Mouse (Mus musculus) heart, postnatal 10 days (tissue): Measurements from ENCODE around the gene Tmf1. TPM values are rescaled to one million over a fixed set of nuclear protein-coding genes. Genes with fewer than 3 reads are reported as not detected.

Source experiments
- DNase-seq, 2 experiments: peaks; one replicate each; pipeline ENCODE4 v3.0.0; 2021
- intact Hi-C: fragments of 180-260 bp; cut with DNase I; formaldehyde crosslinking; loops from one replicate; pipeline ENCODE4 v1.15.1; 2025
- total RNA-seq, 2 experiments: library from RNA; stranded (reverse); gene quantifications; 2 replicates each; pipeline ENCODE4 v1.2.3; 2021

Tmf1 gene
- 10 to 100 TPM; 34.3 to 36.3 TPM for total RNA-seq

DNA sequence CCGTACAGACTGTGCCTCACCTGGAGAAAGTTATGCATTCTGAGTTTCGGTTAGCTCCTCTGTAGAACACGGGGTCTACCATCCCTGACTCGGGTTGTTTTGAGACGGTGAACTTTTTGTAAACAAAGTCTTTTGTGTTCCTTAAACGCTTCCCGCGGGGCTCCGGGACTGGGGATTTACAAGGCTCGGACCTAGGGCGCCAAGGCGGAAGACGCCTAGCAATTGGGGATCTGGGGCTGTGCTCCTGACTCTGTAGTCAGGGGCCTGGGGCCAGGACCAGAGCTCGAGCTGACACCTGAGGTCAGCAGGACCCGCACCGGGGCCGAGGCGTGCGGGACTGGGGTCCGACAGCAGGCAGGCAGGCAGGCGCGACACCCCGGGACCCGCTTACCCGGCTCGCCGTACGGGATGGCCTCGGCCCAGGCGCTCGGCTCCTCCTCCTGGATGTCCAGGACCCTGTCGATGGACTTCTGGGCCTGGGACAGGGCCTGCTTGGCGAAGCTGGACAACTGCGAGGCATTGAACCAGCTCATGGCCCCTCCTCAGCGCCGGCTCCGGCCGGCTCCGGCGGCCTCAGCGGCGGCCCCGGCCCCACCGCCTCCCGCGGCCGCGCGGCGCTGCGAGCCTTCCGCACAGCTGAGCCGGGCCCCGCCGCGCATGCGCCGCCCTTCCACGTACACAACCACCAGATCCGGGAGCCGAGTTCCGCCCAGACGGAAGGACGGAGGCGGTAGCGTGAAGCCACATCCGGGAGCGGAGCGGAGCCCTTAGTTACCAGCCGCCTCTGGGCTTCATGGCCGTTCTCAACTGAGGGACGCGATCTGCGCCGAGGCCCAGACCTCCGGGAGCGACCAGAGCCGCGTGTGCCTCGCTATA is at the start of gene Tmf1:
Gene Tmf1 (minus strand): TSS at position 632 of the 876 bp plus-strand sequence.
- DNase-seq = peak; percentile 95 to 96
- intact Hi-C loops = loop anchor here (1.0 to 10.0 kb wide), 3 partner anchors 25 to 236 kb away; no protein-coding TSS in a partner anchor

GRCm38 (mm10) chr6:97227067-97227847 is 48.3 kb upstream of the Tmf1 start:
- no peak for DNase-seq
- intact Hi-C loops = no loop called here

- intact Hi-C loops = no loop called here
- DNase-seq = no peak
Observed at GRCm38 (mm10) chr6:97226083-97226491, 47.2 kb upstream of the Tmf1 start.

GRCm38 (mm10) chr6:97224505-97224904 is 45.6 kb upstream of the Tmf1 start:
- intact Hi-C loops = no loop called here
- no peak for DNase-seq

DNA sequence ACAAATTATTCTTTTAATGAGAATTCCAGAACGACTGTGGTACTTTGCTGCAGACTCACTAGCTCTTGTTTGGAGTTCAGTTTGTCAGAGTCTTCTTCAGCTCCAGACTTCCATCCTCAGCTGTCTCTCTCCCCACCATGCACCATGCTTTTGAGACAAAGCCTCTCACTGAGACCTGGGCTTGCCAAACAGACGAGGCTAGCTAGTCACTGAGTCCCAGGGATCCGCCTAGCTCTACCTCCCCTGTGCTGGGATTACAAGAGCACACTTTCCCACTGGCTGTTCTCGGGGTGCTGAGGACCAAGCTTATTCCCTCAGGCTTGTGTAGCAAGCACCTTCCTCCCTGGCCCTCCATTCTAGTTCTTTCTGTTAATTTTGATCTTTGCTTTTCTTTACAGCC is 44.6 kb upstream of the Tmf1 start:
- DNase-seq = no peak
- intact Hi-C loops = no loop called here

- DNase-seq = peak in 1 of 2 experiments; percentile 31
- intact Hi-C loops = no loop called here
Observed at GRCm38 (mm10) chr6:97222931-97223467, 44.1 kb upstream of the Tmf1 start.

GRCm38 (mm10) chr6:97222321-97222720 is 43.4 kb upstream of the Tmf1 start:
- intact Hi-C loops = no loop called here
- DNase-seq = no peak

DNA sequence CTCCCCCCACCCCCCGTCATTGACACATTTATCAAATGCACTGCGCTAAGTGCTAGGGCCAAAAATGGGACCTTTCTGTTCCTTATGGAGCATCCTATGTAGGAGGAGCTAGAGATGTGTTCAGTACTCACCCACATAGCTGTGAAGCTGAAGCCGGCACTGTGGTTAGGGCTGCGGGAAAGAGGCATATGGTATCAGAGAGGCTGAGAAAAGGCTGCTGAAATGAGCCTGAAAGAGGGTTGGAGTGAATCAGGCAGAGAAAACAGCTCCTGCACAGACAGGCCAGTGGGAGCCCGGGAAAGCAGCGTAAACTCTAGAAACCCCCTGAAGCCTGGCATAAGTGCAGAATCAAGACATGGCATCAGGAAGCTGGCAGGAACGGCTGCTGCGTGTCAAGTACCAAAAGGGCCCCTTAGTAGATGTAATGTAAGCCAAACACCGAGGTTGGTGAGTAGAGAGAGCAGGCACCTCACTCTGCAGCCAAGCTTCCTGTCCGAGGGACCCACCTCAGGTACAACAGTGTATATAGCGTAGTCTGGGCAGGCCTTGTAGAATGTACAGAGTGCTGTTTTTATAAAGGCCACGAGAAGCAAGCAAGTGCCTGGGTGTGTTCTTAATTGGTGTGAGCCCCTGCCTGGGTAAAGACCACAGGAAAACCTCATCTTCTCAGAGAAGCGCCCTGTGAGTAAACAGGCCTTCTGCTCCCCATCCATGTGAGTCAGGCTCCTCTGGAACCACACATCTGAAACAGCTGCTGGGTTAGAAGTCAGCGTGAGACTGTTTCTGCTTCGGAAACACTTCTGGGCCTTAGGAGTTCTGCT is 42.5 kb upstream of the Tmf1 start:
- intact Hi-C loops = no loop called here
- DNase-seq = no peak

- intact Hi-C loops = no loop called here
Observed at GRCm38 (mm10) chr6:97220672-97221071, 41.8 kb upstream of the Tmf1 start.

GRCm38 (mm10) chr6:97216154-97216821 is 37.4 kb upstream of the Tmf1 start:
- no peak for DNase-seq
- intact Hi-C loops = no loop called here

More at GRCm38 (mm10) chr6:97220672-97221071, 41.8 kb upstream of the Tmf1 start:
- no peak for DNase-seq

DNA sequence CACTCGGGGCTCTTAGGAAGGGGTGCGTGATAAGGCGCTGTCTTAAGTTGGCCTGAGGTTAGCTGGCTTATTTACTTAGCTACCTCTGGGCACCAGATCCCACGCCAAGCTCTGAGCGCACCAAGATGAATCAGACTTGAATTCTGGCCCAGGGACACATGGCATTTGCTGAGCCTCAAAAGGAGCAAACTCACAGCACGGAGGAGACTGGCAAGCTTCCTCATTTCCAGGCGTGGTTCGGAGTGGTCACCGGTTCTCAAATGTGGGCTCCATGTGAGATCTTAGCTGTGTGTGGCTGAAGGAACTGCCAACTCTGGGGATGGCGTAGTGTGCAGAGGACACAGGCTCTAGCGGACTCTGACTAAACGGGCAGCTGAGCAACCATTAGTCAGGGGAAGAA is 33.1 kb upstream of the Tmf1 start:
- intact Hi-C loops = no loop called here
- DNase-seq = peak; percentile 65 to 67

GRCm38 (mm10) chr6:97210962-97211601 is 32.2 kb upstream of the Tmf1 start:
- intact Hi-C loops = no loop called here
- no peak for DNase-seq

- DNase-seq = peak; percentile 92 to 94
- intact Hi-C loops = no loop called here
Observed at GRCm38 (mm10) chr6:97210191-97210961, 31.5 kb upstream of the Tmf1 start, which contains the start of gene Arl6ip5. TSS of gene Arl6ip5 (plus strand) at chr6:97210689.

DNA sequence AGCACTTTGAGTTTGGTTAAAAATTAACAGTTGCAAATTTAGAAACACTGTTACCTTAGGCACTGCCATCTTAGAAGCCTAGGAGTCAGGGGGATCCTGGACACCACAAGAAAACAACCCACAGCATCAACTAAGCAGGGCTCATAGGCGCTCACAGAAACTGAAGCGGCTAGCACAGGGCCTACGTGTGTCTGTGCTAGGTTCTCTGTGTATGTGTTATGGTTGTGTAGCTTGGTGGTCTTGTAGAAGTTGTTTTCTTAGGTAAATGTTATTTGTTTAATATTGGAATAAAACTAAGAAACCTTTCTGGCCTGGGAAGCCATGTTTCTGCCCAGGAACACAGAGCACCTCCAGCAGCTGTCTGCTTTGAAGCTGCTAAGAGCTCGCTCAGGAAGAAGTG is 30.8 kb upstream of the Tmf1 start:
- no peak for DNase-seq
- intact Hi-C loops = no loop called here

DNA sequence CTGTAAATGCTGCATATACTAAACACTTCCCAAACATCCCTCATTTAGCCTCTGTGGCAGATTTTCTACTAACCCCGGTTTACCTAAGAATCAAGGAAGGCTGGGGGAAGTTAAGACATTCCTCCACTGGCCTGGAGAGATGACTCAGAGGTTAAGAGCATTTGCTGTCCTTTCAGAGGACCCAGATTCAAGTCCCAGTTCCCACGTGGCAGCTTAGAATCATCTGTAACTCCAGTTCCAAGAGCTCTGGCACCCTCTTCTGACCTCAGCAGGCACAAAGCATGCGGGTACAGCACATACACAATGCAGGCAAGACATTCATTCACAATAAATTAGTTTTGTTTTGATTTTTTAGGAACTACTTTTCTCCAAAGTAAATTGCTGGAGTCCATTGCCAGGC is 30.3 kb upstream of the Tmf1 start:
- intact Hi-C loops = no loop called here
- DNase-seq = no peak

DNA sequence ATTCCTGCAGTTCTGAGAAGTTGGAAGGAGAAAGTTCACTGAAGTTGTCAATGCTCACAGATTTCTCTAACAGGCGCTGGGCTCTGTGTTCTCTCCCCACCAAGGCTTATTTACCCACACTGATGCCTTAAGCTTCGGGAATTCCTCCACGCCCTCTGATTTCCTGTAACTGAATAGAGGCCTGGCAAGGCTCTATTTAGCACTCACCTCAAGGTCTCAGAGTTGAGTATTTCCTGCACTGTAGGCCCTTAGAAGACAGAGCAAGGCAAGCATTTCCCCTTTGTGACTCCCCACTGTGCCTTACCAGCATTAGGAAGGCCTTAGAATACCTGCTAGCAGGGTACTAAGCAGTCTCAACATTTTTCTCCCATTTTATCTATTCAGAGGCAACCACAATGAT is 29.5 kb upstream of the Tmf1 start:
- no peak for DNase-seq
- intact Hi-C loops = no loop called here

DNA sequence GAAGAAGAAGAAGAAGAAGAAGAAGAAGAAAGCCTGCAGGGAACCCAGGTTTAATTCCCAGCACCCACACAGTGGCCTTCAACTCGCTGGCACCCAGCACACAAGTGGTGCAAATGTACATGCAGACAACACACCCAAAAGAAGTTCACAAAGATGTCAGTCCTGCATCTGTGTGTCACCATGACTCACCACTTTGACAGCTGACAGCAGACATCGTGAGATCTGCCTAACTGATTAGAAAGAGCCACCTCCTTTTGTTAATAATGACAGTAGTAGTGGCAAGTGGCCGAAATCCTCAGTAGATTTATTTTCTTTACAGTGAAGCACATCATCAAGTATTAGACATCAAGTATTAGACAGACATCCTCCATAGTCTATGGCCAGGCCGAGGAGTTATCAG is 28.2 kb upstream of the Tmf1 start:
- intact Hi-C loops = no loop called here
- no peak for DNase-seq

DNA sequence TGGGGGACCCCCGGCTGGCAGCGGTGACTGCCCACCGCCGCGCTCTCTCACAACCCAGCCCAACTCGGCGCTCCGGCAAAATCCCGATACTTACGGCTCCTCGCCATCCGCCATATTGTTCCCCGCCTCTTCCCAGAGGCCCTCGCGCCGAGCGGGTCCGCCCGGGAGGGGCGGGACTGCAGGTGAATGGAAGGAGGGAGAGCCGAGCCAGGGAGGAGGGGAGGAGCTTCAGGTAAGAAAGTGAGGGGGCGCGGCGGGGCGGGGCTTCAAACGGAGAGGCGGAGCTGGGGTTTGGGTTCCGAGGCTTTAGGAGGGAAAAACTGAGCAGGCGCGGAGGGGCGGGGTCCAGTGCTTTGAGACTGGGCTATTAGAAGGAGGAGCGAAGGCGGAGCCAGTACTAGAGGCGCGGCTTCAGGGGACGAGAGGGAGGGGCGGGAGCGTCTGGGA is 26.5 kb upstream of the Tmf1 start, which contains the start of gene Uba3:
Gene Uba3 (minus strand): TSS at position 209 of the 447 bp plus-strand sequence.
- peak; percentile 99 to 100 for DNase-seq
- intact Hi-C loops = no loop called here
